Mouse (Mus musculus): ENCODE results near the gene Mindy2.

GRCm38 (mm10) chr9:70655764-70656129 lies 1.2 kb downstream of the Mindy2 start:
- TF ChIP-seq POLR2A (IDR thresholded peaks at IDR 0.05; ENCODE audit: insufficient read depth, low read length) (no peak), CTCF (IDR thresholded peaks at IDR 0.05; ENCODE audit: low read depth, low read length) (no peak), EP300 (IDR thresholded peaks at IDR 0.05; ENCODE audit: insufficient read depth, low read depth, low read length) (no peak)
